Mouse (Mus musculus): ENCODE results near the gene Tifa. TPM values are rescaled to one million over a fixed set of nuclear protein-coding genes. Genes with fewer than 3 reads are reported as not detected.

Gene Tifa
- polyA plus RNA-seq, 1 experiment, result not detected

DNA sequence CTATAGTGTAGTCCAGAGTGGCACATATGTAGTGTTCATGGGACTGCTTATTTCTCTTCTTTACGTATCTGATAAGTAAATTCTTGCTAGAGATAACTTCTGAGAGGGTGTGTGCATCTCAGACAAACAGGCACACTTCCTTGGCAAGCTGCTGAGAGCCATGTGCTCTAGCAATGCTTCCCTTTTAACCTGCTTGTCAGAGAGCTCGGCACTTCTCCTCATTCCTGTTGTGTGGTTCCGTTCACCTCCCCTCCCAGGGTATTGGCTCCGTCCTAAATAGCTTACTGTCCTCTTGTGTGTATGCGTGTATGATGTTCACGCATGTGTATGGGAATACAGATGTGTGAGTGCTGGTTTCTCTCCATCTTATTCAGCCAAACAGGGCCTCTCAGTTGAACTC, 33.1 kb upstream of the Tifa start:
- TF ChIP-seq POLR2A (IDR thresholded peaks at IDR 0.05; ENCODE audit: insufficient read depth, low read depth, low read length) (no peak), CTCF (IDR thresholded peaks at IDR 0.05; ENCODE audit: insufficient read depth, low read depth, low read length) (no peak)
- Histone ChIP-seq H3K4me3 (ENCODE audit: insufficient read depth, low read depth, low read length) (no peak overlapping the region), H3K27ac (ENCODE audit: insufficient read depth, low read depth, low read length) (no peak overlapping the region), H3K4me1 (ENCODE audit: control insufficient read depth, insufficient read depth, low read length) (no peaks in the 10 kb centered on the region)
- WGBS, result 96% methylated on average over 6 of the region's 6 CpGs

- no peak overlapping the region for H3K27ac ChIP-seq (ENCODE audit: insufficient read depth, low read depth, low read length)
- TF ChIP-seq CTCF (IDR thresholded peaks at IDR 0.05; ENCODE audit: insufficient read depth, low read depth, low read length) (no peak), POLR2A (IDR thresholded peaks at IDR 0.05; ENCODE audit: insufficient read depth, low read depth, low read length) (no peak)
- no peak overlapping the region for H3K4me3 ChIP-seq (ENCODE audit: insufficient read depth, low read depth, low read length)
- no peaks in the 10 kb centered on the region for H3K4me1 ChIP-seq (ENCODE audit: control insufficient read depth, insufficient read depth, low read length)
Observed at GRCm38 (mm10) chr3:127757886-127758301, 31.7 kb upstream of the Tifa start.

GRCm38 (mm10) chr3:127758806-127759205, 30.8 kb upstream of the Tifa start:
- 73% methylated on average over 4 of the region's 4 CpGs for WGBS
- H3K4me3 ChIP-seq (ENCODE audit: insufficient read depth, low read depth, low read length), result no peak overlapping the region
- H3K27ac ChIP-seq (ENCODE audit: insufficient read depth, low read depth, low read length), result no peak overlapping the region
- TF ChIP-seq POLR2A (IDR thresholded peaks at IDR 0.05; ENCODE audit: insufficient read depth, low read depth, low read length) (no peak), CTCF (IDR thresholded peaks at IDR 0.05; ENCODE audit: insufficient read depth, low read depth, low read length) (no peak)
- no peaks in the 10 kb centered on the region for H3K4me1 ChIP-seq (ENCODE audit: control insufficient read depth, insufficient read depth, low read length)

GRCm38 (mm10) chr3:127759212-127759611, 30.4 kb upstream of the Tifa start:
- Histone ChIP-seq H3K4me3 (ENCODE audit: insufficient read depth, low read depth, low read length) (no peak overlapping the region), H3K4me1 (ENCODE audit: control insufficient read depth, insufficient read depth, low read length) (no peaks in the 10 kb centered on the region), H3K27ac (ENCODE audit: insufficient read depth, low read depth, low read length) (no peak overlapping the region)
- TF ChIP-seq POLR2A (IDR thresholded peaks at IDR 0.05; ENCODE audit: insufficient read depth, low read depth, low read length) (no peak), CTCF (IDR thresholded peaks at IDR 0.05; ENCODE audit: insufficient read depth, low read depth, low read length) (no peak)
- WGBS, result 8% methylated on average over 8 of the region's 8 CpGs

DNA sequence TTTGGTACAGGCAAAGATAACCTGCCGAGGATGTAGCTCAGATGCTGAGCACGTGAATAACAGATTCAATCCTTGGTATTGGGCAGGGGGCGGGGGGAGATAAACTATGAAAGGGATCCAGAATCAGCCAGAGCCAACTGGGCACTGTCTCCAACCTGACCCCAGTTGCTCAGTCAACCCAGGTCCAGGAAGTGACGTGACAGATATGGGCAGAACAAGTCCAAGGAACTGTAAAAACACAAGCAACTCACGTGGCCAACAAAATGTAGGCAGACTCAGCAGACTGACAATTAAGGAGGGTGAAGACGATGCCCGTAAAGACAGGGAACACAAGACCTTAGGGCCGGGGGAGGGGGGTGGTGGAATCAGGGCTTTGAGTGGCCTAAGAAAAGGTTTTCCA, 27.2 kb upstream of the Tifa start:
- no peak for TF ChIP-seq CTCF (IDR thresholded peaks at IDR 0.05; ENCODE audit: insufficient read depth, low read depth, low read length)
- no peak for TF ChIP-seq POLR2A (IDR thresholded peaks at IDR 0.05; ENCODE audit: insufficient read depth, low read depth, low read length)
- WGBS, result 75% methylated on average over 8 of the region's 8 CpGs
- Histone ChIP-seq H3K4me3 (ENCODE audit: insufficient read depth, low read depth, low read length) (no peak overlapping the region), H3K27ac (ENCODE audit: insufficient read depth, low read depth, low read length) (no peak overlapping the region), H3K4me1 (ENCODE audit: control insufficient read depth, insufficient read depth, low read length) (no peaks in the 10 kb centered on the region)

GRCm38 (mm10) chr3:127763076-127763612, 26.5 kb upstream of the Tifa start:
- Histone ChIP-seq H3K4me1 (ENCODE audit: control insufficient read depth, insufficient read depth, low read length) (no peaks in the 10 kb centered on the region), H3K27ac (ENCODE audit: insufficient read depth, low read depth, low read length) (no peak overlapping the region), H3K4me3 (ENCODE audit: insufficient read depth, low read depth, low read length) (no peak overlapping the region)
- TF ChIP-seq POLR2A (IDR thresholded peaks at IDR 0.05; ENCODE audit: insufficient read depth, low read depth, low read length), result no peak
- no peak for TF ChIP-seq CTCF (IDR thresholded peaks at IDR 0.05; ENCODE audit: insufficient read depth, low read depth, low read length)
- 21% methylated on average over 7 of the region's 7 CpGs for WGBS

DNA sequence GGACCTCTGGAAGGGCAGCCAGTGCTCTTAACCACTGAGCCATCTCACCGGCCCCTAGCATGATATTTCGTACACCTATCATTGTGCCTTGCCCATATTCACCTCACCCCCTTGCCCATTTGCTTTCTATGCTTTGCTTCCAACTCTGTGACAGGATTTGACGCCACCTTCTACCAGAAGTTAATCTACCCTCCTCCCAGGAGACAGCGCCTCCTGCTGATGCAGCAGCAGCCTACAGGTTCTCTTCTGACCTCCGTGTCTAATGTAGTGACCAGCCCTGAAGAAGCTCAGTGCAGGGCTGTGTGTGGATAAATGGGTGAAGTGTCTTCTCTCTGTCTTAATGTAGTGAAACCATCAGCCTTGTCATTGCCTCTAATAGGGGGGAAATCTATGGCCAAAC, 25.1 kb upstream of the Tifa start:
- H3K27ac ChIP-seq (ENCODE audit: insufficient read depth, low read depth, low read length), result no peak overlapping the region
- no peaks in the 10 kb centered on the region for H3K4me1 ChIP-seq (ENCODE audit: control insufficient read depth, insufficient read depth, low read length)
- 77% methylated on average over 5 of the region's 5 CpGs for WGBS
- H3K4me3 ChIP-seq (ENCODE audit: insufficient read depth, low read depth, low read length), result no peak overlapping the region
- TF ChIP-seq POLR2A (IDR thresholded peaks at IDR 0.05; ENCODE audit: insufficient read depth, low read depth, low read length) (no peak), CTCF (IDR thresholded peaks at IDR 0.05; ENCODE audit: insufficient read depth, low read depth, low read length) (no peak)

- TF ChIP-seq POLR2A (IDR thresholded peaks at IDR 0.05; ENCODE audit: insufficient read depth, low read depth, low read length), result no peak
- no peak for TF ChIP-seq CTCF (IDR thresholded peaks at IDR 0.05; ENCODE audit: insufficient read depth, low read depth, low read length)
- Histone ChIP-seq H3K4me1 (ENCODE audit: control insufficient read depth, insufficient read depth, low read length) (no peaks in the 10 kb centered on the region), H3K4me3 (ENCODE audit: insufficient read depth, low read depth, low read length) (no peak overlapping the region), H3K27ac (ENCODE audit: insufficient read depth, low read depth, low read length) (no peak overlapping the region)
- 79% methylated on average over 3 of the region's 3 CpGs for WGBS
Observed at GRCm38 (mm10) chr3:127765971-127766370, 23.6 kb upstream of the Tifa start.

DNA sequence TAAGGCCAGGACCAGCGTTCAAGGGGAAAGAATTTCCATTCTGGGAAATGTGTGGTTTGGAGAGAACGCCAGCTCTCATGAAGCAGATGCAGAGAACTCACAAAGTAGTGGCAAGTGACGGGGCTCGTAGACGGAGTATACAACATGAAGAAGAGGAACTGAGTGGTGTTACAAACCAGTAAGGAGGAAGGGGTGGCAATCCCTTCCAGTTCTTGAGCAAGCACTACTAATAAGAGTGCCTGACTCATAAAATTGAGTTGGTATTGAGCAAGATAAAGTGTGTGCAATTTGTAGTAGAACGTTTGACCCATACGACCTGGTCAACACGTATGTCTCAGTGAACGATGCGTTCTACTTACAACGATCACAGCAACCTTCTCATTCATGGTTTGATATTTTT, 20.5 kb upstream of the Tifa start:
- WGBS, result 86% methylated on average over 11 of the region's 11 CpGs
- TF ChIP-seq CTCF (IDR thresholded peaks at IDR 0.05; ENCODE audit: insufficient read depth, low read depth, low read length), result no peak
- TF ChIP-seq POLR2A (IDR thresholded peaks at IDR 0.05; ENCODE audit: insufficient read depth, low read depth, low read length), result no peak
- no peaks in the 10 kb centered on the region for H3K4me1 ChIP-seq (ENCODE audit: control insufficient read depth, insufficient read depth, low read length)
- no peak overlapping the region for H3K4me3 ChIP-seq (ENCODE audit: insufficient read depth, low read depth, low read length)
- no peak overlapping the region for H3K27ac ChIP-seq (ENCODE audit: insufficient read depth, low read depth, low read length)
